Mouse (Mus musculus): ENCODE data around the gene Gna13.

Gene Gna13

DNA sequence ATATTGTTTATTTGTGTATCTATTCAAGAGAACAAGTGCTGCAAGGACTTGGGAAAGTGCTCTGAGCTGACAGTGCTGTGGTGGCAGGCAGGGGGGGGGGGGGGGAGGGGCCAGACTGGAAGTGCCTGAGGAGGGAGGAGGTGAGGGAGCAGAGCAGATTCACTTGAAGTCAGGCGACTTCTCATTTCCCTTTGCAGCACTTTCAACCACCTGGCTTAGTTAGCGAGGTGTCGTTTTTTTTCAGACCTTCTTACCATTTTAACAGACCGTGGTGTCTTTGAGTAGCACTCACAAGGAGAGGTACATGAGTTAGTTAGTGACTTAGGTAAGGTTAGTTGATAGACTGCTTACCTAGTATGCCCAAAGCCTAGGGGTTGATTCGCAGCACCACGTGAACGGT, 12.8 kb downstream of the Gna13 start:
- no peak for DNase-seq (ENCODE audit: low spot score)

DNA sequence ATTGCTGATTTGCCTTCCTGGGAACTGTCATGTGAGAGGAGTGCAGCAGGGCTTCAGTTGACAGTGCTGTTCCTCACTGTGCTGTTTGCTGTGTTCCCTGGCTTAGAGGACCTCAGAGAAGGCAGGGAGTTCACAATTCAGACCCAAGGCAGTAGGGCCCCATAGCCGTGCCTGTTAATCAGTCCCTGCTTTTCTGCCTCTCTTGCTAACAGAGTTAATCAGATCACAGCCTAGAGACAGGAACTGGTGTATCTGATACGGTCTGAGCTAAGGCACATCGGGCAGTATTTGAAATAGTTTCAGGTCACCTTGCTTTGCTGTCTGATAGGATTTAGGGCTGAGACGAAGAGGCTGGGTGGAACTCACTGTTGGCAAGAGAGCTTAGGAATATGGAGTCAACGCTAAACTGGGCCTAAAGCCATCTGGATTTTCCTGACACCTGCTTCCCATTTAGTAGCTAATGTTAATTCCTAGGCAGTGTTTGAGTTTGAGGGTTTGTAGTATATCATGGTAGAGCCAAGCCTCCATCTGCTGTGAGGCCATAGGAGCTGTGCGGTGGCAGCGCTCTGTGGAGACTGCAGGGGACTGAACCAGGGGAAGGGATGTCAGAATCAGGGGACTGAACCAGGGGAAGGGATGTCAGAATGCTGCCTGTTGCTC, 14.0 kb downstream of the Gna13 start:
- no peak for DNase-seq (ENCODE audit: low spot score)

DNA sequence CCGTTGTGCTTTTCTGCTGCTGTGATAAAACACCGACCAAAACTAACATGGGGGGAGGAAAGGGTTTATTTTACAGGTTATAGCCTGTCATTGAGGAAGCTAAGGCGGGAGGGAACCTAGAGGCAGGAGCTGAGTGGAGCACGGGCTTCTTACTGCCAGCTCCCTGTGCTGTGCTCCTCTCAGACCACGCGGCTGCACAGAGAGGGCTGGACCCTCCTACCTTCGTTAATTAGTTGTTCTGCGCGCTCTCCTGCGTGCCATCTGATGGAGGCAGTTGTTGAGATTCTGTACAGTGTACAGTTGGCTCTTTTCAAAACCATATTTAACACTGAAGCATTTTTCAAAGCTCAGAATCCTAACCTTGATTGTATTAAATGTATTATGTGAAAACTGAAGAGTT, 14.8 kb downstream of the Gna13 start:
- DNase-seq (ENCODE audit: low spot score), result no peak

DNA sequence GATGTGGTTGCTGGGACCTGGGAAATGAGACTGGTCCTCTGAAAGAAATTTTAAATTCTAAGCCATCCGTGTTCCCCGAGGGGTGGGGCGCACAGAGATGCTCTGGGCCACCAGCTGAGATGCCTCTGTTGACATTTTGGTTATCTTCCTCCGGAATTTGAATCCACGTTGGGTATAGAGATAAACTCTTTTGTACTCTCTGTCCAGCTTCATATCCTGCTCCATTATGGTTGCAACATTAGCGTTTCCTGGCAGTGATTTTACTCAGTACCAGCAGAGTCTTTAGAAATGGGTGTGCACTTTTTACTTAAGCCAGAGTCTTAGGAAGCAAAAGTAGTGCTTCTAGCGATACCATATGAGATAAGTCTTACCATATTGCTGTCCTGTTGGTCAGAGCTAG, 15.4 kb downstream of the Gna13 start:
- DNase-seq (ENCODE audit: low spot score), result no peak

DNA sequence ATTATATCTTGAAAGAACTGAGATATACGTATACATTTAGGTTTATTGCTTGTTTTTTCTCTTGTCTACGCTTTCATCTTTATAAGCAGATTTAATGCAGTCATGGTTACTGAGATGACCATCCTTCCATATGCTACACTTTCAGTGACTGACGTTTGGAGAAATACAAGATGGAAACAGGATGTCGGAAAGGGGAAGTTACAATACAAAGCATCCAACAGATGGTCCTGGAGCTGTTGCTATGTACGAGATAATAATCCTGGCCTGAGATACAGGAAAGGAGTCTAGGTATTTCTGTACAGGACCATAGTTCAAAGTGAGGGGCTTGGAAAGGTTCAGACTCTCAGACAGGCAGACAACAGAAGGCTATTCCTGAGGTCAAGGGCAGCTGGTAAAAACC, 18.0 kb downstream of the Gna13 start:
- DNase-seq (ENCODE audit: low spot score), result no peak

DNA sequence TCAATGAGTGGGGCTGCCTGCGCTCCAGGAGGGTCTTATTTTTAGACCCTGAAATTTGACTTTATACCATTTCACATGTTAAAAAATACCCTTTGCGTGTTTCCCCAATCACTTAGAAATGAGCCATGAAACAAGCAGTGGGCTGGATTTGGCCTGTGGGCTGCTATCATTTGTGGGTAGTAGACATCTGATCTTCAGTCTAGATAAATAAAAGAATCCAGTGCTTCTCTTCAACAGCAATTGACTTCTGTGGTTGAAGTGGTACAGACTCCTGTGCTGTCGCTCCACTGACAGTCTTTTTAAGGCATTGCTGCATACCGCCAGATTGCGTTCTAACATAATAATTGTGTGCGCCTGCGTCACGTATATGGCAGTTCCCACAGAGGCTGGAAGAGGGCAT, 22.7 kb downstream of the Gna13 start:
- DNase-seq (ENCODE audit: low spot score), result no peak

DNA sequence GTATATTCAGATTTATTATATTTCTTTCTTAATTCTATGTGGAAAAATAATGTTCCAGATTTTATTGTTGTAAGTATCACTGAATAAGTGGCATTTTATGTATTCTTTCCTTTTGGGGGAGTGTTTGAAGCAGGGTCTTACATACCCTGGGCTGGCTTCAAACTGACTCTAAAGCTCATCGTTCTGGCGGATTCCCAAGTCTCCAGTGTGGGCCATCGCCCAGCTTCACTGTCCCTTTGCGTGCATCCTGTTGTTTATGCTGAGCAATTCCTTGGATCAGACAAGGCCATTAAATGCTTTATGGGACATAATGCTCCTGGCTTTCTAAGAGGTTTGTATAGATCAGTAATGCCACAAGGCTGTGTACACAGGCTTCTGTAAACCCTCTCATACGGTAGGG, 26.4 kb downstream of the Gna13 start:
- DNase-seq (ENCODE audit: low spot score), result no peak

DNA sequence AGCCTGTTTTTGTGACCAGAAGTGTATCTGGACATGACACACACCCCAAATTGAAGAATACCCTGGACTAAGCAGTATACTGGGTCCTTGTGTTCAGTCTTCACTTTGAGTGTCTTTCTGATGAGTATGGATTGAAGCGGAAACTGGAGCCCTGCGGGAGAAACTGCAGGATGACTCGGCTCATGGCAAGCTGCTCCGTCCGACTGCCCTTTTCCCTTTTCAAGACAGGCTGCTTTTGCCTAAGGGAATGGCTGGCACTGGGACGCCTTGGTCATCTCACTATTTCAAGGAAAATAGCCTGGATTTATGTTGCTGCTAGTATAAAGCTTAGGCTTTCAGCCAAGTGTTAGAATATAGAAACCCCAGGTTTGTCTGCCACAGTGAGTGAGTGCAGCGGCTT, 28.6 kb downstream of the Gna13 start:
- no peak for DNase-seq (ENCODE audit: low spot score)

DNA sequence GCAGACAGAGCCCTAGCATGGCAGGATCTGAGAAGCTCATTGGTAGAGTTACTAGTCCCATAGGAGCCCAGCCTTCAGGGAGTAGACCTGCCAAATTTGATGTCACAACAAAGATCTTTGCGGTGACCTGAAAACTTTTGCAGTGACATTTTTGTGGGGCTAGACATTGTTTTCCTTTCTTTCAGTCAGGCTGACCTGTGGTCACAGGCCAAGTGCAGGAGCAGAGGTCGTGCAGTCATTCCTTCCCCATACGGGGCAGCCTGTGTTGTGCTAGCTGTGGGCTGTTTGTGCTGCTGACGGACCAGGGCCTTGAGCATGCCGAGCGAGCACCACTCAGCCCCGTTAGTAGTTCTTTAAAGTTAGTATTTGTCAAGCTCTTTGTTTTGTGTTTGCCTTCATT, 29.1 kb downstream of the Gna13 start:
- peak; percentile 45 for DNase-seq (ENCODE audit: low spot score)

DNA sequence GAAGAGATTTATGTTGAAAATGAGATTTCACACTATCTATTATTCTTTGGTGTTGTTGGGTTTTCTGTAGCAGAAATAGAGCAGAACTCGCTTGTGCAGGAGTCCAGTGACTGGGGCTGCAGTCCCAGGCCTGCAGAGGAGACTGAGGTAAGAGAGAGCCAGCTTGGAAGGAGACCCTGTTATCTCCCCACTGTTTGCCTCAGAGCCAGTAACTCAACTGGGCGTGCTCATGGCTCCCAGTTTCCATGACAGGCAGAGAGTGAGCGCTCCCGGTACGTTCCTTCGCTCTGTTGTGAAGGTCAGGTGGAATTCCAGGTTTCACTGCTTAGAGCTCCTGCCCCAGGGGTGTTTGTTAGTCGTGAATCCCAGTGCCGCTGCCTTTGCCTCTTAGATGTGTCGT, 30.0 kb downstream of the Gna13 start:
- no peak for DNase-seq (ENCODE audit: low spot score)

DNA sequence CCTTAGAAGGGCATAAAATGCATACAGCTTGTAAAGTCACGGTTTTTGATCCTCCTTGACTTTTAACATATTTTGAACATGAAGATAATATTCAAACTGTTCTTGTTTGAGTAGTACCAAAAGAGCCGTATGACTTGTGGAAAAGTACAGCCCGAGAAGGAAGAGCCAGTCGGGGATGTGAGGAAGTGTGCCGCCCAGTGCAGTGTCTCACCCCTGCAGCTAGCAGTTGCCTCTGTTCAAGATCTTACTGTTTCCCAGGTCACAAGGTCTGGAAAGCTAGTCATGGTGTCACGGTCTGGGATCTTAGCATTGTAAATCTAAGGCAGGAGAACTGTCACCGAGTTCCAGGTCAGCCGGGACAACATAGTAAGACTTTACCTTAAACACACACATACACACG, 32.1 kb downstream of the Gna13 start:
- no peak for DNase-seq (ENCODE audit: low spot score)

DNA sequence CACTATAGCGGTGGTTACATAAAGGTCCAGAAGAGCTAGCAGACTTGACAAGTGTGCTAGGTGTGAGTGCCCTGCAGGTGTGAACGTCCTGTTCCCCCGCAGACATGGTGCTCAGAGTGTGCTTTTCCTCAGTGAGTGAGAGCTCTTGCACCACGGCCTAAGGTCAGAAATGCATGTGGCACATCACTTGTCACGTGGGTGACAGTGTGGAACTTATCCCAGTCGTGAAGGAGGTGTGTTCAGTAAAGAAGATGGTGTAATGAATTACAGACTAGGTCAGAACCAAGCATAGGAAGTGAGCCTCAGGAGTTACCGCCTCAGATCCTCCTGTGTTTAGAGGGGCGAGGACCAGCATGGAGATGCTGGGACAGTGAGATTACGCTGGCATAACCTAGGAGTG, 32.7 kb downstream of the Gna13 start:
- no peak for DNase-seq (ENCODE audit: low spot score)

DNA sequence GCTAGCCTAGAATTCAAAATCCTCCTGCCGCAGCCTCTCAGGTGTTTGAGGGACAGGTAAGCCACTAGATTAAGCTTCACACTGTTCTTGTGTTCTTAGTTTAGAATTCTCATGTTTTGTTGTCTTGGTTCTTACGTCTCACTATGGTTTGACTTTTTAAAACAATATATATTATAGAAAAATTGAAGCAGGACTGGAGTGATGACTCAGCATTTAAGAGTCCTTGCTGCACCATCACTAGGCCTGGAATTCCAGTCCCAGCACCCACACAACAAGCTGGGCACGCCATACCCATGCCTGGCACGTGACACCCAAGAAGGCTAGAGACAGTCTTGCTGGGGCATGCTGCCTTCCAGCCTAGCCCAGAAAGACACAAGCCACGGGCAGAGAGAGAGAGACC, 43.8 kb downstream of the Gna13 start:
- no peak for DNase-seq (ENCODE audit: low spot score)

DNA sequence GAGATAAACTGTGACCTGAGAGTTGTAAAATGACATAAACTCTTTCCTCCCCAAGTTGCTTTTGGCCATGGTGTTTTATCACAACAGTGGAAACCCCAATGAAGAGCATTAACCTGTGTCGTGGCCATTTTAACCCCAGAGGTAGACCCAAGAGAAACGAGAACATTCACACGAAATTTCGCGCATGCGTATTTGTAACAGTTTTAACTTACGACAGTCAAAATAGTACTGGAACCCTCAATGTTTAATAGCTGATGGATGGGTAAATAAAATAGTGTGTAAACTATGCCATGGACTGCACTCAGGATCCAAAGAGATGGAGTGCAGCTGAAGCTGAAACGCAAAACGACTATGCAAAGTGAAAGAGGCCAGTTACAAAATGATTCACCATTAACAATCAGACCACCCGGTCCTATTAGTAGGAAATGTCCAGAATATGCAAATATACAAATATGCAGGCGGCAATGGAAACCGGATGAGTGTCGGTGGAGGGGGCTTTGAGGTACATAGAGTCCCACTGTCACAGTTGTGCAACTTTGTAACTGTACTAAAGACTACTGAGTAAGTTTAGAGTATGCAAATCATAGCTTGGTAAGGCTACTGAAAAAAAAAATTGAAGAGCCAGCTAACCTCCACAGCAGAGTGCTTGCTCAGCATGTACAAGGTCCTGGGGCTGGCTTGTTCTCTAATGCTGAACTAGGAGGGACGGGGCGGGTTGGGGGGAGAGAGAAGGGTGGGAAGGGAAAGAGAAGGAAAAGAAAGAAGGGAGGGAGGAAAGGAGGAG, 47.8 kb downstream of the Gna13 start:
- no peak for DNase-seq (ENCODE audit: low spot score)

DNA sequence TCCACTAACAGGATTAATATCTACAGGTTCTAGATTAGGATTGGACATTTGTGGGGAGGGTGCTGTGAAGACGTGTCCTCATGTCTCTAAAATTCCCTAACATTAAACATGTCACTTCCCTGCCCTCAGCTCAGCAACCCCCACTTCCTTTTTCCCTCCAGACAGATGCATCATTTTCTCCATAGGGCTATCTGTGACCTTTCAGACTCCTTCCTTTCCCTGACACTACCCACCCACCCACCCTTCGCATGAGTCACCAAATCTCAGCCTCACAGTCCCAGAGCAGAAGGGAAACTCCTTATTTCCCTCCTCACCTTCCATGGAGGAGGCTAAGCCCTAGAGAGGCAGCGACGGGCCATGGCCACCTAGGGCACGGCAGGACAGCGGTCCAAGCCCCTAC, 51.0 kb downstream of the Gna13 start, which contains the start of gene 9930022D16Rik:
TSS of gene 9930022D16Rik (plus strand) at position 301 of the 400 bp plus-strand sequence.
- DNase-seq (ENCODE audit: low spot score), result no peak

DNA sequence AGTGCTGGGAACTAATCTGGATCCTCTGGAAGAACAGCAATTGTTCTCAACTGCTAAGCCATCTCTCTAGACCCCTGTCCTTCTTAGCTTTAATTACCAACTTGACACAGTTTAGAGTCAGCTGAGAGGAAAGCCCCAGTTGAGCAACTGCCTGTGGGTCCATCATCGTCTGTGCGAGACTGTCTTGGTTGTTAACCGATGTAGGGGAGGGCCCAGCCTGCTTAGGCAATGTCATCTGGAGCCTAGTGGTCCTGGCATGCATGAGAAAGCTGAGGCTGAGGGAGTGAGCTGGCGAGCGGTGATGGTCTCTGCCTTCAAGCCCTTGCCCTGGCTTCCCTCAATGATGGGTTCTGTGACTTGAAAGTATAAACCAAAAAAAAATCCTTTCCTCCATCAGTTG, 52.2 kb downstream of the Gna13 start:
- DNase-seq (ENCODE audit: low spot score), result no peak

DNA sequence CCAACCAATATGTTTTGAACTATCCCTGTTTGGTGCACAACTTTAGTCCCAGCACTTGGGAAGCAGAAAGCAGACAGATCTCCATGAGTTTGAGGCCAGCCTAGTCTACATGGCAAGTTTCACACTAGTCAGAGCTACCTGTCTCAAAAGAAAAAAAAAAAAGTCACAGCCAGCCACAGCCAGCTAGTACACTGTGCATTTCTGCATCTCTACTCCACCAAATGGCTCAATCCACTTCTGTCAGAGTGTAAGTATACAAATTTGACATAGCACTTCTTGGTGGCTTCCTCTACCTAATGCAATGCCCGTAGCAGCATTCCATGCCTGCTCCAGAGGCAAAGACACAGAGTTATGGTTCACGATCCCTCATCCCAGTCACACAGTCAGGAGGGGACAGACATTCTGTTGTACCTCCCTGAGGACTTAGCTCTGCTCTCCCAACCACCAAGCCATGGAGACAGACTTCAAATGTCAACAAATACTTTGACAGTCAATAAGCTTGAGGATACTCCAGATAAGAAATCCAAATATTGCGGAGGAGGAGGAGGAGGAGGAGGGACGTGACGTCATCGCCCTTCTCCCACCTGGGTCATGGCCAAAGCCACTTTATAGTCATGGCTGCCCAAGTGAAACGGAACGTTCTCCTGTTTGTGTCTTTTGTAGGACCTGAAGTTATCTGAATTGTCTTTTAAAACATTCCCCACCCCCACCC, 54.2 kb downstream of the Gna13 start:
- DNase-seq (ENCODE audit: low spot score), result no peak

DNA sequence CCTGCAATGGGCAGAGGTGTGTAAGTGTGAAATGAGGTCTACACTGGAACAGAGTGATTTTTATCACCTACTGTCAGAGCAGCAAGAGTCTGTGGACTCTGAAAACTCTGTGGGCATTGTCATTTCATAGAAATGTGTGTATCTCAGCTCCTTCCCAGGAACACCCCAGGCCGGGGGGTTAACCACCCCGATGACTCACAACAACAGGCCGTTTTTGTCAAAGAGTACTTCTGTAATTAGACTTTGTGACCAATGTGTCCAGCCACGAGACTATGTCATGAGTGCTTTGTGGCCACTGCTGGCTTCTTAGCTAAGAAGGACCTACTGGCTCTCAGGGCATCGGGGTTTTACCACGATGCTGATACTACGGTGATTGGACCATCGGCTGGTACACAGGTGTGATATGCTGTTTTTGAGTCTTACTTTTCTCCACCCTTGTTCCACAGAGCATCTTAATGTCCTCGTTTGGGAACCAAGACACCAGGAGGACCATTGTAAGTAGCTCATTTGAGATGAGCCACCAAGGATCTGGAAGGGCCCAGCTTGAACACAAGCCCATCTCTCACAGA, 54.9 kb downstream of the Gna13 start:
- no peak for DNase-seq (ENCODE audit: low spot score)

DNA sequence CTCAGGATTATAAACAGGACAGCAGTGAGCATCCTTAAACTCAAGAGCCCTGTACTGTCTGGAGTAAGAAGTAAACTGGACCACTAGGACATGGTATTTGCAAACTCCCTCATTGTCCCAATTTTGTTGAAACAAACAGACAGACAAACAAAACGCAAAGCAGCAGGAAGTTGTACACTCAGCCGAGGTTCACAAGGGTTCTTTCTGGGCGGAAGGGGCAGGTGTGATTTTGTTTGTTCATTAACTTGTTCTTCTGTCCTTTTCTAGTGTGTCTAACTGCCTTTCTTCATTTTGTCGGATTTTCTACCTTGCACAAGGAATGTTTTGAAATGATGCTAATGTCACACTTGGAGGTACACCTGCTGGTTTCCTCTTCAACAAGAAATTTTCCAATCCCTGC, 56.8 kb downstream of the Gna13 start:
- DNase-seq (ENCODE audit: low spot score), result no peak

DNA sequence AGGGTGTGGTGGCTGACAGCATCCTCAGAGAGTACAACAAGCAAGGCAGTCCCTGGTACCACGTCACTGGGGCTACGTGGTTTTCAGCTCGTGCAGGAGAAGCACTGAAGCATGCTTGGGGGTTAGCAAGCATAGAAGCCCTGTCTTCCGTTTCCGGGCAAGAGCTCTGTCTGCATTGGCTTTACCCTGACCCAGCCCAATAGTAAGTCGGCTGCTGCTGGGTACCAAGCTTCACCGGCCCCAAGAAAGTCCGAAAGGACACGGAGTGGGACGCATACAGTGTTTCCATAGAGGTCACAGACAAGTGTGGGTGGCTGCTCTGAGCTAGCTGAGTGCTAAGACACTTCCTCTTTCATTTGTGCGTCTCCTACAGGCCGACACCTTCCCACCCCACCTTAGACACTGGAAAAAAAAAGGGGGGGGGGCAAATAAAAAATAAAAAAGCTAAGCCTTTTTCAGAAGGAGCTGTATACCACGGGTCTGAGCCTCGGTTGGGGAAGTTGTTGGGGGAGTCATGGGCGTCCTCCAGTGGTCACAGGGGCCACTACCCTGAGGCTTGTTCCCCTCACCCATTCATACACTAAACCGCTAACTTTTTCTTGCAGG, 57.4 kb downstream of the Gna13 start:
- no peak for DNase-seq (ENCODE audit: low spot score)

DNA sequence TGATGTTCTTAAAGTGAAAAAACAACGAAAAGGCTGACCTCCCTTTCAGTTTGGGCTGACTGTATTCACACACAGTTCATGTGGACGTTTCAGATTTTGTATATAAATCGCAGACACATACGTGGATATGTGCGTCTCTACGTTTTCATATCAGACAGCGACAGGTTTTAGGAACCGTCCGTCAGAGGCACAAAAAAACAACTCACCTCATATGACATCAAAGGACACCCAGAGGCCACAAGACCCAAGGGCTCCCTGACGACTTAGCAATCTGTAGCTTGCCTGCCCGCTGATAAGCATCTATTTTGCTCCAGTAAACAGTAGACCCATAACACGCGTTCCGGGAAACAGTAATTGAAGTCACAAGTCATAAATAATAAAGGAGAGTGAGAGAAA, 57.9 kb downstream of the Gna13 start:
- no peak for DNase-seq (ENCODE audit: low spot score)

DNA sequence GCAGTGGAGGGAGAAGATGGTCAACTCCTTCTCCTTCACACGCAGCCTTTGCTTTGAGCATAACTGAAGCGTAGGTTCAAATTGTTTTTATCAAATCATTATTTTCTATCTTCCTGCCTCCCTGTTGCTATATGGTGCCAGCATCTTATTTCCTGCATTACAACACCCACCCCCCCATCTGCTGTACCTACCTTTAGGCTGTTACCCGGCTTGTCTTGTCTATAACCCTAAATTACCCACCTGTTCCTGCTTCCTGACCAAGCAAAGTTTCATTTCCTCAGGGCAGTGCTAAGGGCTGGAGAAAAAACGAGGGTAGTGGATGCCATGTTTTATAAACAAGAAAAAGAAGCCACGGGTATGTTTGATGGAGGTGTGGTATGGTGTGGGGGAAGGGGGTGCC, 58.6 kb downstream of the Gna13 start:
- no peak for DNase-seq (ENCODE audit: low spot score)

DNA sequence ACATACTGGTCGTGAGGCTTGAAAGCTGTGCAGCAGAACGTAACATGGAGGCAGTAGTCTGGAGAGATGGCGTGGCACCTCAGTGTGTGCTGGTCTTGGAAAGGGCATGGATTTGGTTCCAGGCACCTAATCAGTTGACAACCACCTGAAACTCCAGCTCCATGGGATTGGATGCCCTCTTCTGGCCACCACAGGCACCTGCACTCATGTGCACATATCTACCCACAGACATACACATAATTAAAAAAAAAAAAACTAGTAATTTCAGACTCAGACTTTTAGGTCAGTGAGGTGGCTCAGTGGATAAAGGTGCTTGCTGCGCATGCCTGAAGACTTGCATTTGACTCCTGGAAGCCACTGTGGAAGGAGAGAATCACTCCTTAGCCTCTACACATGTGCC, 59.6 kb downstream of the Gna13 start:
- DNase-seq (ENCODE audit: low spot score), result no peak

All from ovary, postnatal 36 days (tissue).